Mouse (Mus musculus): ENCODE results near the gene C1qtnf12. TPM values are rescaled to one million over a fixed set of nuclear protein-coding genes. Genes with fewer than 3 reads are reported as not detected.

The C1qtnf12 gene
- polyA plus RNA-seq, 1 experiment from 2014 or later = 27.0 TPM

- 84% methylated on average over 2 of the region's 2 CpGs for WGBS
- DNase-seq (ENCODE audit: low spot score) = no peak
- H3K27me3 ChIP-seq (ENCODE audit: insufficient read depth, poor library complexity, severe bottlenecking) = no peaks in the 10 kb centered on the region
- no peak overlapping the region for H3K4me3 ChIP-seq
- H3K27ac ChIP-seq = no peak overlapping the region
- H3K36me3 ChIP-seq = peaks cover 53% of the 10 kb centered on the region
- no peaks in the 10 kb centered on the region for H3K9me3 ChIP-seq
- H3K4me1 ChIP-seq = peaks cover 17% of the 10 kb centered on the region; the same call in 1 of the 2 replicates
Measured at GRCm38 (mm10) chr4:156014436-156014835, 52.3 kb downstream of the C1qtnf12 start.

Other genes with a start within 250 kb of the C1qtnf12 start
- 0.38 and 0.54 TPM in 2 replicates for gene Tmem240, start 227.5 kb upstream of the C1qtnf12 start, polyA plus RNA-seq (2016; fragmentation: Nextera tagmentation; extraction: Ambion mirVana)
- gene Atad3a, start 201.2 kb upstream of the C1qtnf12 start, polyA plus RNA-seq (2016; fragmentation: Nextera tagmentation; extraction: Ambion mirVana) = 133 and 147 TPM in 2 replicates
- gene Vwa1, start 187.6 kb upstream of the C1qtnf12 start, polyA plus RNA-seq (2016; fragmentation: Nextera tagmentation; extraction: Ambion mirVana) = 2.1 and 3.1 TPM in 2 replicates
- 2.1 and 4.7 TPM in 2 replicates for gene Tmem88b, start 176.4 kb upstream of the C1qtnf12 start, polyA plus RNA-seq (2016; fragmentation: Nextera tagmentation; extraction: Ambion mirVana)
- gene Ankrd65, start 171.9 kb upstream of the C1qtnf12 start, polyA plus RNA-seq (2016; fragmentation: Nextera tagmentation; extraction: Ambion mirVana) = not detected in 2 replicates
- 176 and 226 TPM in 2 replicates for gene Mrpl20, start 159.4 kb upstream of the C1qtnf12 start, polyA plus RNA-seq (2016; fragmentation: Nextera tagmentation; extraction: Ambion mirVana)
- gene Ccnl2, start 149.8 kb upstream of the C1qtnf12 start, polyA plus RNA-seq (2016; fragmentation: Nextera tagmentation; extraction: Ambion mirVana) = 131 and 150 TPM in 2 replicates
- gene Aurkaip1, start 131.0 kb upstream of the C1qtnf12 start, polyA plus RNA-seq (2016; fragmentation: Nextera tagmentation; extraction: Ambion mirVana) = 157 and 170 TPM in 2 replicates
- gene Mxra8, start 122.6 kb upstream of the C1qtnf12 start, polyA plus RNA-seq (2016; fragmentation: Nextera tagmentation; extraction: Ambion mirVana) = 39.0 and 50.5 TPM in 2 replicates
- 2.8 and 3.6 TPM in 2 replicates for gene Dvl1, start 114.9 kb upstream of the C1qtnf12 start, polyA plus RNA-seq (2016; fragmentation: Nextera tagmentation; extraction: Ambion mirVana)
- gene Tas1r3, start 99.0 kb upstream of the C1qtnf12 start, polyA plus RNA-seq (2016; fragmentation: Nextera tagmentation; extraction: Ambion mirVana) = 0.13 and 0.14 TPM in 2 replicates
- gene Cptp, start 92.9 kb upstream of the C1qtnf12 start, polyA plus RNA-seq (2016; fragmentation: Nextera tagmentation; extraction: Ambion mirVana) = 14.0 and 16.2 TPM in 2 replicates
- gene Ints11, start 92.8 kb upstream of the C1qtnf12 start, polyA plus RNA-seq (2016; fragmentation: Nextera tagmentation; extraction: Ambion mirVana) = 52.1 and 73.9 TPM in 2 replicates
- 43.8 and 43.9 TPM in 2 replicates for gene Pusl1, start 70.5 kb upstream of the C1qtnf12 start, polyA plus RNA-seq (2016; fragmentation: Nextera tagmentation; extraction: Ambion mirVana)
- gene Acap3, start 70.5 kb upstream of the C1qtnf12 start, polyA plus RNA-seq (2016; fragmentation: Nextera tagmentation; extraction: Ambion mirVana) = 12.3 and 13.3 TPM in 2 replicates
- 97.2 and 135 TPM in 2 replicates for gene Ube2j2, start 18.5 kb upstream of the C1qtnf12 start, polyA plus RNA-seq (2016; fragmentation: Nextera tagmentation; extraction: Ambion mirVana)
- gene B3galt6, start 30.3 kb downstream of the C1qtnf12 start, polyA plus RNA-seq (2016; fragmentation: Nextera tagmentation; extraction: Ambion mirVana) = 10.7 and 12.9 TPM in 2 replicates
- 139 and 148 TPM in 2 replicates for gene Sdf4, start 30.6 kb downstream of the C1qtnf12 start, polyA plus RNA-seq (2016; fragmentation: Nextera tagmentation; extraction: Ambion mirVana)
- 0.28 and 1.0 TPM in 2 replicates for gene Tnfrsf4, start 51.5 kb downstream of the C1qtnf12 start, polyA plus RNA-seq (2016; fragmentation: Nextera tagmentation; extraction: Ambion mirVana)
- 1.4 and 1.7 TPM in 2 replicates for gene Tnfrsf18, start 63.8 kb downstream of the C1qtnf12 start, polyA plus RNA-seq (2016; fragmentation: Nextera tagmentation; extraction: Ambion mirVana)
- 0.19 and 0.38 TPM in 2 replicates for gene Ttll10, start 97.1 kb downstream of the C1qtnf12 start, polyA plus RNA-seq (2016; fragmentation: Nextera tagmentation; extraction: Ambion mirVana)
- gene 9430015G10Rik, start 147.7 kb downstream of the C1qtnf12 start, polyA plus RNA-seq (2016; fragmentation: Nextera tagmentation; extraction: Ambion mirVana) = 32.2 and 45.6 TPM in 2 replicates
- 0.27 and 0.55 TPM in 2 replicates for gene Rnf223, start 168.2 kb downstream of the C1qtnf12 start, polyA plus RNA-seq (2016; fragmentation: Nextera tagmentation; extraction: Ambion mirVana)
- 46.3 and 51.3 TPM in 2 replicates for gene Agrn, start 235.2 kb downstream of the C1qtnf12 start, polyA plus RNA-seq (2016; fragmentation: Nextera tagmentation; extraction: Ambion mirVana)
- 0.59 TPM in 1 of 2 replicates, not detected in the other for gene Isg15, start 238.5 kb downstream of the C1qtnf12 start, polyA plus RNA-seq (2016; fragmentation: Nextera tagmentation; extraction: Ambion mirVana)
- gene AW011738, start 241.0 kb downstream of the C1qtnf12 start, polyA plus RNA-seq (2016; fragmentation: Nextera tagmentation; extraction: Ambion mirVana) = 1.3 and 2.0 TPM in 2 replicates